Mouse (Mus musculus) retina, embryonic 14.5 days (tissue): ENCODE results near the gene Fmnl2.

ENCODE experiments used
- DNase-seq: peaks from one replicate; pipeline ENCODE4 v3.0.0-alpha.2; 2015; ENCODE audit warnings: low spot score

The Fmnl2 gene

GRCm38 (mm10) chr2:52957771-52958534 is 100.3 kb downstream of the Fmnl2 start:
- DNase-seq, result peak; percentile 49

- peak; percentile 71 for DNase-seq
Observed at GRCm38 (mm10) chr2:52958535-52959290, 101.1 kb downstream of the Fmnl2 start.

- no peak for DNase-seq
Observed at GRCm38 (mm10) chr2:52959291-52959621, 101.6 kb downstream of the Fmnl2 start.

- no peak for DNase-seq
Observed at GRCm38 (mm10) chr2:52959982-52960381, 102.3 kb downstream of the Fmnl2 start.

GRCm38 (mm10) chr2:52960697-52961096 is 103.0 kb downstream of the Fmnl2 start:
- no peak for DNase-seq

GRCm38 (mm10) chr2:52963439-52963838 is 105.8 kb downstream of the Fmnl2 start:
- DNase-seq, result no peak

- DNase-seq, result no peak
Observed at GRCm38 (mm10) chr2:52964386-52964928, 106.8 kb downstream of the Fmnl2 start.

- no peak for DNase-seq
Observed at GRCm38 (mm10) chr2:52966227-52966626, 108.6 kb downstream of the Fmnl2 start.

GRCm38 (mm10) chr2:52966820-52967460 is 109.3 kb downstream of the Fmnl2 start:
- DNase-seq, result no peak

GRCm38 (mm10) chr2:52967461-52967823 is 109.8 kb downstream of the Fmnl2 start:
- no peak for DNase-seq

- no peak for DNase-seq
Observed at GRCm38 (mm10) chr2:52968884-52969283, 111.2 kb downstream of the Fmnl2 start.

- DNase-seq, result no peak
Observed at GRCm38 (mm10) chr2:52974056-52974455, 116.4 kb downstream of the Fmnl2 start.

- DNase-seq, result no peak
Observed at GRCm38 (mm10) chr2:52974776-52975175, 117.1 kb downstream of the Fmnl2 start.

- no peak for DNase-seq
Observed at GRCm38 (mm10) chr2:52977921-52978675, 120.4 kb downstream of the Fmnl2 start.

- no peak for DNase-seq
Observed at GRCm38 (mm10) chr2:52978796-52979195, 121.1 kb downstream of the Fmnl2 start.

GRCm38 (mm10) chr2:52979280-52979763 is 121.7 kb downstream of the Fmnl2 start:
- no peak for DNase-seq

- no peak for DNase-seq
Observed at GRCm38 (mm10) chr2:52981126-52981525, 123.5 kb downstream of the Fmnl2 start.

- no peak for DNase-seq
Observed at GRCm38 (mm10) chr2:52981595-52981994, 123.9 kb downstream of the Fmnl2 start.

- no peak for DNase-seq
Observed at GRCm38 (mm10) chr2:52982502-52982901, 124.8 kb downstream of the Fmnl2 start.

- DNase-seq, result no peak
Observed at GRCm38 (mm10) chr2:52984556-52984955, 126.9 kb downstream of the Fmnl2 start.

- peak; percentile 41 for DNase-seq
Observed at GRCm38 (mm10) chr2:52985167-52985566, 127.5 kb downstream of the Fmnl2 start.

- no peak for DNase-seq
Observed at GRCm38 (mm10) chr2:52986354-52986753, 128.7 kb downstream of the Fmnl2 start.
